Mouse (Mus musculus) kidney, postnatal 25 days (tissue): ENCODE data around the gene Map3k6.
A peak's percentile ranks its signal among the peaks of the same experiment; 100 is the strongest.

ENCODE experiments used
- DNase-seq, 2 experiments: peaks; one replicate each; pipeline ENCODE4 v3.0.0; 2021; ENCODE audit warnings: mixed read lengths in 2 of 2

Map3k6 gene

DNA sequence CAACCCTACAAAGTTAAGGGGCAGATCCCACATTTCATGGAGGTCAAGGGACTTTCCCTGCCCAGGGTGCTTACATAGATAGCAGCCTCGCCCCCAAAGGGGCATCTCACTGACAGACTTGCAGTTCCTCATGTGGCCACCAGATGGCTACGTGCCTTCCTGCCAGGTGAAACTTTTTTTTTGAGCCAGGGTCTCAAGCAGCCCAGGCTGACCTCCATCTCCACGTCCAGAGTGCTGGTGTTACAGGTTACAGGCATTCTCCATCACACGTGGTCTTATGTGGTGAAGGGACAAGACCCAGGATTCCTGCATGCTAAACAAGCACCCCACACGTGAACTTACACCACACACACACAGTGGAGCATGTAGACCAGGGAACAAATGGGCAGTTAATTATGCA, 23.0 kb upstream of the Map3k6 start:
- peak; percentile 79 for DNase-seq

DNA sequence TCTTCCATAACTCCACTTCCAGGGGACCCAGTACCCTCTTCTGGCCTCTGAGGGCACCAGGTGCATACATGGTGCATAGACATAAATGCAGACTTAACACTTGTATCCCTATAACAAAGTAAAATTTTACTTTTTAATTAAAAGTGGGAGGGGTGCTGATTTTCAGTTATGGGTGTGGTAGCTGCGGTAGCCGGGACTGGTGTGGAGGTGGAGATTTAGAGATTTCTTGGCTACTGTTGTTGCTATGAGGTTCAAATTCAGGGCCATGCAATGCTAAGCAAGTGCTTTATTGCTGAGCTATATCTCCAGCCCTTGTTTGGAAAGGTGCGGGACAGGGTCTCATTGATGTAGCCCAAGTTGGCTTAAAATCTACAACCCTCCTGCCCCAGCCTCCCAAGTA, 21.9 kb upstream of the Map3k6 start:
- no peak for DNase-seq

- DNase-seq: peak; percentile 79 to 85
Measured at GRCm38 (mm10) chr4:133220656-133221055, 20.0 kb upstream of the Map3k6 start.

DNA sequence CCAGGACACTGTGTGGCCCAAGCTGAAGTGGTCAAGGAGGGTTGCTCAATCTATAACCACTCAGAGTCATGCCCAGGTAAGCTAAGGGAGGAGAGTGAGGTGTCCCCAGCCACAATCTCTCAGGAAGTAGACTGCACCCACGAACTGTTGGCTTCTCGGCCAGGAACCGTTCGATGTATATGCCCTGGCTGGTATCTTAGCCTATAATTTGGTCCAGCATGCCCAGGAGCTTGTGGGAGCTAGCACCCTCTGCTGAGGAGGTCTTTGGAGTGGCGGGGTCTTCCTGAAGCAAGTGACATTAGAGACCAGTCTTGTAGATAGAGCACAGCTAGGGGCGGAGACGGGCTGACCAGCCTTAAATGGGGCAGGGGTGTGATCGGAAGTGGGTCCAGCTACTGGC, 18.9 kb upstream of the Map3k6 start:
- DNase-seq: no peak

- DNase-seq: no peak
Measured at GRCm38 (mm10) chr4:133223875-133224274, 16.7 kb upstream of the Map3k6 start.

DNA sequence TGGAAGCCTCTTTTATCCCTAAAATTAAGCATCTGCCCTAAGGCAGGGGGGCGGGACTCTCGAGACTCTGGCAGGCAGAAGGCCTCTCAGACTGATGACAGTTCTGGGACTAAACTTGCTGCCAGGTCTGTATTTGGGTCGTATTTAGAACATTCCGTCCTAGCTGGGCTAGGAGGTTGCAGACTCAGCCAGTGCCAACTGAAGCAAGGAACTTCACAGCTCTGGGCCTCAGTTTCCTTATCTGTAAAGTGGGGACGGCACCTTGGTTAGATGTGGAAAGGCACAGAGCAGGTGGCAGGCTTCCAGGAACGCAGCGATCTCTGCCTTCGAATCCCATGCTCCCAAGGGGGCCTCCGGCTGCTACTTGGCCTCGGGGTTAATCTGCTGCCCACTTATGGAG, 14.5 kb upstream of the Map3k6 start:
- DNase-seq: no peak

DNA sequence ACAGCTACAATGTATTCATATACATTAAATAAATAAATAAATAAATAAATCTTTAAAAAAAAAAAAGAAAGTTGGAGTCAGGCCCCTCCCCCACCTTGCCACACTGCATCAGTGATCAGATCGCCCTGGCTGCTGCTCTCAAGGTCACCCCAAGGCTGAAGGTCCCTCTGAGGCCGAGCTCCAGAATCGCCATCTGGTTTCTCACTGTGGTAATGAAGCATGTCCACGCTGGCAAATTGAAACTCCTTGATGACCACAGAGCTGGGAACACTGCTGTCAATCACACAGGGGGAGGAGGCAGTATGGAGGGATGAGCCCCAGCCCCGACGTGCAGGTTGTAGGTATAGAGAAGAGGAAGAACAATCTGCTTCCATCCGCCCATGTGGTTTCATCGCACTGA, 13.0 kb upstream of the Map3k6 start:
- peak; percentile 24 to 59 for DNase-seq

- DNase-seq: no peak
Measured at GRCm38 (mm10) chr4:133229582-133229981, 11.0 kb upstream of the Map3k6 start.

DNA sequence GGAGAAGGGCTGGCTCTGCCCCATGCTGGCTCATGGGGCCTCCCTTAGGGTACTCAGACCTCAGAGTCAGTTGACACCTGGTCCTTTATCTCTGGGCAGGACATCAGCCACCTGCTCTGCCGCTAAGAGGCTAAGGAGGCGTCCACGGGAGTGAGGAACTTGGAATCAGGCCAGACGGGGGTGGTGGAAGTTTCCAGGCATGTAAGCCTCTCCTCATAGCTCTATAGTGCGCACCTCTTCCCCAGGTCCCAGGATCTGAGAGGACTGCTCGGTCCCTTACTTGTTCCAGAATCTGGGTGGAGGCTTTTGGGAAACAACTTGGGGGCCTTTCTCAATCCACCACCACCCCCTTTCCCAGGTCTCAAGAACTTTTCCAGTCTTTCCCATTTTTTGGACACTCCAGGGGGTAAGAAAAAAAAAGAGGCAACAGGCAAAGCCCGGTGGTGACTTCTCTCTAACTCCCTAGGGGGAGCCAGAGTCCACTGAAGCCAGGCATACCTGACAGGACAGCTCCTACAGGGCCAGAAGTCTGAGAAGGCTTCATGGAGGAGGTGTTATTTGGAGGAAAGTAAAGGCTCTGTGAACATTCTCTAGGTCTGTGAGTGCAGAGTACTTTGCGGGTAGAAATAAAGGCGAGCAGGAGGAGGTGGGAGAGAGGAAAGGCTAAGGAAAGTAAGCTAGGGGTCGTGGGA, 7.2 kb upstream of the Map3k6 start:
- peak; percentile 76 to 80 for DNase-seq

GRCm38 (mm10) chr4:133234771-133235170, 5.8 kb upstream of the Map3k6 start:
- DNase-seq: no peak

GRCm38 (mm10) chr4:133235415-133235814, 5.2 kb upstream of the Map3k6 start:
- DNase-seq: no peak

GRCm38 (mm10) chr4:133237911-133238310, 2.7 kb upstream of the Map3k6 start:
- DNase-seq: no peak

DNA sequence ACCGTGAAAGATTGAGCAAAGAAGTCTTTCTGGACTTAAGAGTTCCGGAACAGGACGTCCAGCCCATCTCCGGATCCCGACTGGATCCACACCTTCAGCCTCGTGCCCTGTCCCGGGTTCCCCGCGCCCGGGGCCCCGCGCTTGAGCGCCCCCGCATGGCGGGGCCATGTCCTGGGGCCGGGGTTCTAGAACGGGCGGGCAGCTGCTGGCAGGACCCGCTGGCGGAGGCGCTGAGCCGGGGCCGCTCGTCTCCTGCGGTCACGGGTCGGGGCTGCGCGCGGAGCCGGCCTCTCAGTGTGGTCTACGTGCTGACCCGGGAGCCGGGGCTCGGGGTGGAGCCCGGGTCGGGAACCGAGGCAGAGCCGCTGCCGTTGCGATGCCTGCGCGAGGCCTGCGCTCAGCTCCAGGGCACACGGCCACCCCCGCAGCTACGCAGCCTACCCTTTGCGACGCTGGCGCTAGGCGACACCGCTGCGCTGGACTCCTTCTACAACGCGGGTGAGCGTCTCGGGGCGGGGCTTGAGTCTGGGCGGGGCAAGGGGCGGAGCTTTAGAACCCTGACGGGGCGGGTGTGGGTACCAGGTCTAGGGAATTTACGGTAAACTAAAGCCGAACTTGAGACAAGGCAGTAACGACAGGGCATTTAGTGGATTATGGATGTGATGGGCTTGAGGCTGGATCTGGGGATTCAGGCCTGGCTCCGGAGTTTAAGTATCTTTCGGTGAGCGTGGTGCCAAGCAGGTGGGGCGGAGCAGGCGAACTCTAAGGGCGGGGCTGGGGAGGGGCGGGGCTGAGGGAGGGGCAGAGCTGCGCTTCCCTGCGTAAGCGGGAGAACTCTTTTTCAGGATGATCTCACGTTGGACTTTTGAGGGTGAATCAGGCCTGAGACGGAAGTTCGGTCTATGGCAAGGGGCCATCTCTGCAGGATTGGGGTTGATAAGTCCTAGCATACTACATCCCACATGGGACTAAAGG, 603 bp downstream of the Map3k6 start:
- peak; percentile 93 to 94 for DNase-seq

DNA sequence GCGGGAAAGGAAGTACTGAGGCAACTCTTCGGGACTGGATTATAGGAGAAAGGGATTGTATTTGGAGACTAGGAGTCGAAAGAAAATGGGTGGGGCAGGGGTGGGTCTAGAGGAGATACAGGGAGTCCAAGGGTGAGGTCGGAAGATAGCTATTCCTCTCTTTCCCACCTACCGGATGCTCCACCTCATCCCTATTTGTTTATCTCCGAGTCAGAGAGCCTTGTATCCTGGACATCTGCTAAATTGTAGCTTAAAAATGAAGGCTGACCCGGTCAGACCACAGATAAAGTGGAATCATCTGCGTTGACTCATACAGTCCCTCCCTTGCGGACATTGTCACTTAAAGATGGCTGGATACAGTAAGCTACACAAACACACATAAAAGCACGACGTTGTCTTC, 1.3 kb downstream of the Map3k6 start:
- DNase-seq: no peak

DNA sequence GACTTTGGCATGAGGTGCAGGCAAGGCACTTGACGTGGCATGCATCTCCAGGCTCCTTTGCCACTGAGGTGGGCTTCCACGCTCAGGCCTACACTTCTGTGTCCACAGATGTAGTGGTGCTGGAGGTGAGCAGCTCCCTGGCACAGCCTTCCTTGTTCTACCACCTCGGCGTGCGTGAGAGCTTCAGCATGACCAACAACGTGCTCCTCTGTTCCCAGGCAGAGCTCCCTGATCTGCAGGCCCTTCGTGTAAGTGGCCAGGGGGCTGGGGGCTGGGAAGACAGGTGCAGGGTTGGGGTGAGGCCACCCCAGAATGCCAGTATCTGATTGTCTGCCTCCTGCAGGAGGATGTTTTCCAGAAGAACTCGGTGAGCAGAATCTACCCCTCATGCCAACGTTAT, 2.1 kb downstream of the Map3k6 start:
- DNase-seq: no peak

DNA sequence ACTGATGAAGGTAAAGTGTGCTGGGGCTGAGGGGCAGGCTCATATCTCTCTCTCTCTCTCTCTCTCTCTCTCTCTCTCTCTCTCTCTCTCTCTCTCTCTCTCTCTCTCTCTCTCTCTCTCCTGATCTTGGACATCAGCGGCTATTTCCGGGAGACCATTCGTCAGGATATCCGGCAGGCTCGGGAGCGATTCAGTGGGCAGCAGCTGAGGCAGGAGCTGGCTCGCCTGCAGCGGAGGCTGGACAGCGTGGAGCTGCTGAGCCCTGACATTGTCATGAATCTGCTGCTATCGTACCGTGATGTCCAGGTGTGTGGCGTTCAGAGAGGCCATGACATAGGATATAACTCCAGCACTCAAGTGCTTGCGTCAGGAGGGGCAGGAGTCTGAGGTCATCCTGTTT, 2.9 kb downstream of the Map3k6 start:
- DNase-seq: peak; percentile 36 to 64

DNA sequence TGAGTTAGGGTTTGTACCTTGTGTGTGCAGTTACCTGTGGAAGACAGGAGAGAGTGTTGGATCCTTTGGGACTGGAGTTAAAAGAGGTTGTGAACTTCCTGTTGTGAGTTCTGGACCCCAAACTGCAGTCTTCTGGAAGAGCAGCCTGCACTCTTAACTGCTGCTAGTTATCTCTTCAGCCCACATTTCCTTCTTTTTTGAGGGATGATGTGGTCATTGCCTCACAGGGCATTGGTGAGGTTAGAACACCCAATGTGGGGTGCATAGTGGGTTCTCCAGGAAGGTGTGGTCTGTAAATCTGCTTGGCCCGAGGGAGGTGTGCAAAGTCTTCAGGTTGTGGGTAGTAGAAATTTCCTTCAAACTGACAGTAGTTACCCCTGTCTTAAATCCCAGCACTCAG, 3.7 kb downstream of the Map3k6 start:
- DNase-seq: no peak

- peak; percentile 56 to 82 for DNase-seq
Measured at GRCm38 (mm10) chr4:133247072-133247471, 6.5 kb downstream of the Map3k6 start.

- DNase-seq: no peak
Measured at GRCm38 (mm10) chr4:133247806-133248449, 7.3 kb downstream of the Map3k6 start.

GRCm38 (mm10) chr4:133250609-133251008, 10.0 kb downstream of the Map3k6 start:
- peak; percentile 82 to 83 for DNase-seq

DNA sequence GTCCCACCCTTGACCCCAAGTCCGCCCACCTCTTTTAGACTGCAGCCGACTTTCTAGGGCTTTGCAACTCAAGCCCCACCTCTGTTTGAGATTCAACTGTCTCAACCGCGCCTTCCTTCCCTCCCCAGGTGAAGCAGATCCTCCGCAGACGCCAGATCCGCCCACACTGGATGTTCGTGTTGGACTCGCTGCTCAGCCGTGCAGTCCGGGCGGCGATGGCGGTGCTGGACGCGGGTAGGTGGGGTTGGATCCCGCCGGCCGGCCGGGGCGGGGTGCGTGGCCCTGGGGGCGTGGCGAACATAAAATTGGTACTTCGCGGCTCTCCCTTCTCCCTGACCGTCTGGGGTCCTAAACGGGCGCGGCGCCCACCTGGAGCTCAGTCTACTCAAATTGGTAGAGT, 10.6 kb downstream of the Map3k6 start:
- DNase-seq: peak; percentile 21 to 64

- DNase-seq: no peak
Measured at GRCm38 (mm10) chr4:133252089-133252488, 11.5 kb downstream of the Map3k6 start.

DNA sequence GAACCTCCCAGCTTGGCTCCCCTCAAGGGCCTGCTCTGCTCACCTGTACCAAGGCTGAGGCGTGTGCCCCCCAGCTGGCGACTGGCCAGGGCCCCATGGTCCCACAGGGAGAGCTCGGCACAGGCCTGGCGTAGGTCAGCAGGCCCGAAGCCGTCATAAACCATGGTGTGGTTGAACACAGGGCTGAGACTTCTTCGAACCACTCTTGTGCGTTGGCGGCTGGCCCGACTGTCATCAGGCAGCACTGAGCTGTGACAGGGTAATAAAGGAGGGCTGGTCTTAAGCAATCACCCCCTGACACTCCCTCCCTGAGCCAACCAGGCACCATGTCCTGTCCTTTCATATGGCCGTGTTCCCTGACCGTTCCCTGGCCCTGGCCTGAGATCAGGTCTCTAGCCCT, 12.8 kb downstream of the Map3k6 start:
- no peak for DNase-seq

GRCm38 (mm10) chr4:133255392-133255791, 14.8 kb downstream of the Map3k6 start:
- DNase-seq: no peak
